Mouse (Mus musculus) heart, embryonic 10.5 days (tissue): ENCODE data around the gene Gm20388. TPM values are rescaled to one million over a fixed set of nuclear protein-coding genes. Genes with fewer than 3 reads are reported as not detected.

Experiments used
- DNase-seq: peaks from one replicate; pipeline ENCODE4 v3.0.0-alpha.2; 2017; ENCODE audit warnings: low spot score
- H3K27ac ChIP-seq: fragments of 300-500 bp; sonication (generic); 2 replicates; pipeline ENCODE4 v1.5.1; 2016; ENCODE audit warnings: mild to moderate bottlenecking
- H3K27me3 ChIP-seq: fragments of 300-500 bp; sonication (generic); 2 replicates; pipeline ENCODE4 v1.6.1; 2016; ENCODE audit warnings: mild to moderate bottlenecking; ENCODE audit not compliant: poor library complexity, insufficient read depth, severe bottlenecking
- H3K36me3 ChIP-seq: fragments of 300-500 bp; sonication (generic); 2 replicates; pipeline ENCODE4 v1.6.1; 2016; ENCODE audit warnings: mild to moderate bottlenecking, moderate library complexity
- H3K4me1 ChIP-seq: fragments of 300-500 bp; sonication (generic); 2 replicates; pipeline ENCODE4 v1.6.1; 2016; ENCODE audit warnings: mild to moderate bottlenecking
- H3K4me3 ChIP-seq: fragments of 300-500 bp; sonication (generic); 2 replicates; pipeline ENCODE4 v1.5.1; 2016; ENCODE audit warnings: mild to moderate bottlenecking, moderate library complexity
- H3K9me3 ChIP-seq: fragments of 300-500 bp; sonication (generic); 2 replicates; pipeline ENCODE4 v1.6.1; 2016; ENCODE audit warnings: mild to moderate bottlenecking, moderate library complexity
- WGBS: fragments of 180-500 bp; shearing (Covaris S2); methylation state at CpG from one replicate; pipeline ENCODE4 v1.1.7; 2016; 5-methylcytosine and 5-hydroxymethylcytosine counted together
- polyA plus RNA-seq: library from polyadenylated mRNA; unstranded; fragments of >200 nt; fragmentation: Nextera tagmentation; extraction: Ambion mirVana; gene quantifications from 2 replicates; pipeline ENCODE4 v1.2.1, GENCODE M21; 2016

Gene Gm20388
- polyA plus RNA-seq, 1 experiment from 2014 or later: 4.5 TPM

- DNase-seq: no peak
- WGBS: 67% methylated on average over 4 of the region's 4 CpGs
These were observed 70.6 kb downstream of the Gm20388 start for GRCm38 (mm10) chr8:119981253-119981652.

DNA sequence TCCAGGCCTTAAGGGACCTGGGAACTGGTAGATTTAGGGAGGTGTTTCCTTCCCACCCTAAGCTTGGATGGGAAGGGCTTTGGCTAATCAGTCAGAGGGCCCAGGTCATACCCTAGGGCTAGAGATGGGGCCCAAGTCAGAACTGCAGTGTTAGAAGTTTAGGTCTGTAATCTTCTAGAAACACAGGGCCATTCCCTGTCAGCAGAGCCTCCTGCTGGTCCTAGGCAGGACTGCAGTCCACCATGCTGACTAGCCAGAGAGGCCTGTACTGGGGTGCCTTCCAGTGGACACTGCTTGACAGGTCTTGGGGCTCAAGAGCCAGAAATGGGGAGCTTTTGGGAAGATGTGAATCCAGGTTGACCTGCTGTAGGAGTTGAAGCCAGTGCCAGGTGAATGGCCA is 73.4 kb downstream of the Gm20388 start:
- Histone ChIP-seq H3K27ac (no peak overlapping the region), H3K4me3 (no peak overlapping the region), H3K27me3 (no peaks in the 10 kb centered on the region), H3K36me3 (no peaks in the 10 kb centered on the region), H3K4me1 (peaks cover 14% of the 10 kb centered on the region), H3K9me3 (no peaks in the 10 kb centered on the region)
- no peak for DNase-seq

More at GRCm38 (mm10) chr8:119981253-119981652, 70.6 kb downstream of the Gm20388 start:
- no peaks in the 10 kb centered on the region for H3K36me3 ChIP-seq
- H3K4me1 ChIP-seq: peaks cover 6% of the 10 kb centered on the region; the same call in 1 of the 2 replicates
- H3K27ac ChIP-seq: no peak overlapping the region
- H3K9me3 ChIP-seq: no peaks in the 10 kb centered on the region
- H3K27me3 ChIP-seq: no peaks in the 10 kb centered on the region
- no peak overlapping the region for H3K4me3 ChIP-seq

GRCm38 (mm10) chr8:119986174-119986573 is 75.5 kb downstream of the Gm20388 start:
- DNase-seq: no peak
- H3K4me3 ChIP-seq: no peak overlapping the region
- no peaks in the 10 kb centered on the region for H3K36me3 ChIP-seq
- H3K27me3 ChIP-seq: peaks cover 15% of the 10 kb centered on the region
- H3K27ac ChIP-seq: no peak overlapping the region
- H3K4me1 ChIP-seq: peaks cover 12% of the 10 kb centered on the region; the same call in 1 of the 2 replicates
- no peaks in the 10 kb centered on the region for H3K9me3 ChIP-seq
- WGBS: 56% methylated on average over 5 of the region's 5 CpGs

DNA sequence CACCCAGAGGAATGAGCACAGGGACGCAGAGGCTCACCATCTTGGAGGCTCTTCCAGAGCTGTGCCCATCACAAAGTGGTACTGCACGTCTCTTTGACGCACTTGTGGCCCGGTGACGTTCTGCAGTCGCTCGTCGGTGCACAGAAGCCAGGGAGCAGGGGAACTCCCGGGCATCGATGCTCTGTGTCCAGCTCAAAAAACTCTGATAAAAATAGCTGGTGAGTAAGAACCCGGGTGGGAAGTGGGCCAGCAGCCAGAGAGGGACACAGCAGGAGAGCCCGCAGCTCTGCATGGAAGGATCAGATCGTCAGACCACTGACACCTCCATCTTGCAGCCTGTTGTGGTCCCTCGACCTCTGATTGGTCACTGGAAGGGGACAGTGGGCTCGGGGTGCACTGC is 77.4 kb downstream of the Gm20388 start:
- DNase-seq: no peak
- no peak overlapping the region for H3K27ac ChIP-seq
- WGBS: 45% methylated on average over 15 of the region's 15 CpGs

DNA sequence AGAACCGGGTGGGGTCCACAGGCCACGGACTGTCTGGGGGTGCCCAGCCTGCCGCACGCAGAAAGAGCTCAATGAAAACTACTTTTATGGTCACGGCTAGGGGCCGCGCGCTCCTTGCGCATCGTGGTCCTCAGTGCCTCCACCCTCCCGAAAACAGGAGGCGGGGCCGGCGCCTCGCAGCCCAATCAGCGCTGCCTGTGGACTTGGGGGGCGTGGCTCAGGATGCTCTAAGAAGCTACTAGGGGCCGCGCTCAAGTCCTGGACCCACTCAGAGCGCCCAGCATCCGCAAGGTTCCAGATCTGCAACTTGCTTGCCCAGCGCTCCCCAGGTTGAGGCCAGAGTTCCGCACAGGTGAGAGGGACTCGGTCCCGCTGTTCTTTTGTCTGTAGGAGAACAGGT is 81.6 kb downstream of the Gm20388 start, which contains the start of gene Crispld2:
Gene Crispld2, plus strand, starts transcription at position 190 of the 400 bp plus-strand sequence.
- under 1% methylated on average over 25 of the region's 25 CpGs for WGBS

More for the DNA sequence above, 77.4 kb downstream of the Gm20388 start:
- no peak overlapping the region for H3K4me3 ChIP-seq
- no peaks in the 10 kb centered on the region for H3K9me3 ChIP-seq
- H3K4me1 ChIP-seq: peaks cover 24% of the 10 kb centered on the region
- H3K27me3 ChIP-seq: peaks cover 34% of the 10 kb centered on the region
- H3K36me3 ChIP-seq: no peaks in the 10 kb centered on the region

DNA sequence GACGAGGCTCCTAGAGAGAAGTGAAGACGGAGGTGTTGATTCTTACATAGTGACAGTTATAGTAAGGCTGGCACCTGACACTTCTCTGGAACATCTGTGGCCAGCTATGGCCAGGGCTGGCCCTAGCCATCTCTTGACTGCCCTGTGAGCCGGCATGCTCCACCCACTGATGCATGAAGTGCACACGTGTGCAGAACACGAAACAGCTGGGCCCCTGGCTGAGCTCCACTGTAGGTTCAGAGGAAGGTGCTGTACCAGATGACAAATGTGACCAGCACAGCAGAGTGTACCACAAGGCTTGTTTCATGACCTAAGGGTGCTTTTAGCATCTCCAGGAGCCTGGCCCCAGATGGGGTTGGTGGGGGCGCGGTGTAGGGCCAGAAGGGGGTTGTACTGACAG is 83.5 kb downstream of the Gm20388 start:
- H3K27me3 ChIP-seq: peaks cover 64% of the 10 kb centered on the region
- no peak for DNase-seq
- no peaks in the 10 kb centered on the region for H3K36me3 ChIP-seq
- H3K4me3 ChIP-seq: no peak overlapping the region
- H3K4me1 ChIP-seq: peaks cover 38% of the 10 kb centered on the region
- H3K27ac ChIP-seq: 0 out of 2 replicates have a peak overlapping the region, but pooled peaks have one; percentile 23
- no peaks in the 10 kb centered on the region for H3K9me3 ChIP-seq
- 76% methylated on average over 7 of the region's 7 CpGs for WGBS

More for the DNA sequence above, 81.6 kb downstream of the Gm20388 start, which contains the start of gene Crispld2:
- Histone ChIP-seq H3K27ac (peak within 1 kb of the TSS; percentile 39; the same call in 1 of the 2 replicates), H3K9me3 (no peaks in the 10 kb centered on the region), H3K4me1 (peaks cover 42% of the 10 kb centered on the region), H3K27me3 (peaks cover 61% of the 10 kb centered on the region), H3K4me3 (peak within 1 kb of the TSS; percentile 44), H3K36me3 (no peaks in the 10 kb centered on the region)
- peak; percentile 90 for DNase-seq

GRCm38 (mm10) chr8:119994556-119994955 is 83.9 kb downstream of the Gm20388 start:
- no peak overlapping the region for H3K4me3 ChIP-seq
- H3K4me1 ChIP-seq: peaks cover 38% of the 10 kb centered on the region
- 41% methylated on average over 6 of the region's 6 CpGs for WGBS
- H3K27ac ChIP-seq: 0 out of 2 replicates have a peak overlapping the region, but pooled peaks have one; percentile 23
- no peaks in the 10 kb centered on the region for H3K9me3 ChIP-seq
- no peak for DNase-seq
- H3K27me3 ChIP-seq: peaks cover 64% of the 10 kb centered on the region
- no peaks in the 10 kb centered on the region for H3K36me3 ChIP-seq

- Histone ChIP-seq H3K4me1 (peaks cover 50% of the 10 kb centered on the region), H3K27ac (no peak overlapping the region; the same call in 1 of the 2 replicates)
- WGBS: 75% methylated on average over 4 of the region's 4 CpGs
These were observed 86.6 kb downstream of the Gm20388 start for GRCm38 (mm10) chr8:119997266-119997665.

DNA sequence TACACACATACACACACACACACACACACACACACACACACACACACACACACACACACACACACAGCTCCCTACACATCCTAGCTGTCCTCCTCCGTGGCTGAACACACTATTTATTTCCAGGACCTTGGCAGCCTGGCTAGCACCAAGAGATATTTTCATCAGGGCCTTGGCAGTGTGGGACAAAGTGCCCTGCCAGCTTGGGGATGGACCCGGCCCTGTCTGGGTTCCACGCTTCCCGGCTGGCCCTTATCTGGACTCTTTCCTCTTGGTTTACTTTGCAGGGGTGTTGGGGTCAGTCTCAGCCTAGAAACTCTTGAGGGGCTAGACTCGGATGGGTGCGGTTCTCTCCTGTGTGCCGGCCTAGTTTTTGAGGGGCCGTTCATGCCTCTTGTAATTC is 89.8 kb downstream of the Gm20388 start:
- Histone ChIP-seq H3K36me3 (no peaks in the 10 kb centered on the region), H3K9me3 (no peaks in the 10 kb centered on the region), H3K27ac (0 out of 2 replicates have a peak overlapping the region, but pooled peaks have one; percentile 47), H3K27me3 (peaks cover 8% of the 10 kb centered on the region), H3K4me1 (peaks cover 44% of the 10 kb centered on the region), H3K4me3 (no peak overlapping the region)
- WGBS: 46% methylated on average over 8 of the region's 8 CpGs
- DNase-seq: no peak

More at GRCm38 (mm10) chr8:119997266-119997665, 86.6 kb downstream of the Gm20388 start:
- Histone ChIP-seq H3K27me3 (peaks cover 38% of the 10 kb centered on the region), H3K4me3 (no peak overlapping the region), H3K36me3 (no peaks in the 10 kb centered on the region), H3K9me3 (no peaks in the 10 kb centered on the region)
- no peak for DNase-seq

- Histone ChIP-seq H3K4me3 (no peak overlapping the region), H3K36me3 (no peaks in the 10 kb centered on the region), H3K27me3 (peaks cover 13% of the 10 kb centered on the region), H3K4me1 (peaks cover 53% of the 10 kb centered on the region), H3K9me3 (no peaks in the 10 kb centered on the region), H3K27ac (peak overlapping the region; percentile 47; the same call in 1 of the 2 replicates)
- WGBS: 80% methylated on average over 7 of the region's 7 CpGs
- no peak for DNase-seq
These were observed 91.1 kb downstream of the Gm20388 start for GRCm38 (mm10) chr8:120001712-120002111.

DNA sequence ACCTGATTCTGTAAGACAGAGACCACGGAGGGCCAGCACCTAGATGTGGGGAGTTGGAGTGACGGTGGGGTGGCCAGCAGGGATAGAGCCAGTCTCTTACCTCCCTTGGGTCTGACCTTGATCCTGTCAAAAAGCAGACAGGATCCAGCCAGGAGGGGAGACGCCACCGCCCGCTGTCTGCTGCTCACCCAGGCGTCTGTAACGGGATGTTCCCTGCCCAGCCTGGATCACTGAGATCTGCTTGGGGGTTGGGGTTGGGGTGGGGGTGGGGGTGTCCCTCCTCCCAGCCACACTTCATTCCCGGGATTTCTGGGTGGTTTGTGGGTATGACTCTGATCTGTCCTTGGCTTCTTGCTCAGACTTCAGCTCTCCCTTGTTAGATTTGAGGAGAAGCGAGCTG is 91.7 kb downstream of the Gm20388 start:
- no peaks in the 10 kb centered on the region for H3K9me3 ChIP-seq
- H3K4me1 ChIP-seq: peaks cover 59% of the 10 kb centered on the region
- 51% methylated on average over 9 of the region's 9 CpGs for WGBS
- no peaks in the 10 kb centered on the region for H3K36me3 ChIP-seq
- no peak for DNase-seq
- peaks cover 12% of the 10 kb centered on the region for H3K27me3 ChIP-seq
- no peak overlapping the region for H3K4me3 ChIP-seq
- peak overlapping the region; percentile 47 for H3K27ac ChIP-seq

DNA sequence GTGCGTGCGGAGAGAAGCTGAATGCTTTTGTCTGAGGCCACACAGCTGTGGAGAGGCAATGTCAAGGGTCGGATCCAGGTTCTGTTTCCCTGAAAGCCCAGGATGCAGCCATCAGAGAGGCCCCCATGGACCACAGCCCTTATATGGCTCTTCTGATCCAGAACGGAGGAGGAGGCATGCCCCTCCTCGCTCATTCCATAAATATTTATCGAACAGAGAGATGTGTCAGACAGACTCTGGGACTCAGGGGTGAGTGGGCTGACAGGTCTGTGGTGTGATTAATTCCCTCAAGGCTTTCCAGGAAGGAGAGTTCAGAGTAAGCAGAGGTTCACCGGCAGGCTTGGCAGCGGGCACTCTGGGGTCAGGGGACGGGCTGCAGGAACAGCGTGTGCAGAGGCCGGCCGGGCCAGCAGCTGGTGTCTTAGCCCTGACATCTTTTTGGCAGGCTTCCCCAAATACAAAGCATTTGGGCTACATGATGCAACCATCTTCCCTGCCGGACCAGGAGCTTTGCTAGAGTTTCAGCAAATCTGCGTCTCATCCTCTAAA is 93.6 kb downstream of the Gm20388 start:
- Histone ChIP-seq H3K9me3 (no peaks in the 10 kb centered on the region), H3K4me1 (peaks cover 53% of the 10 kb centered on the region), H3K4me3 (no peak overlapping the region), H3K27ac (peak overlapping the region; percentile 50), H3K36me3 (no peaks in the 10 kb centered on the region), H3K27me3 (peaks cover 10% of the 10 kb centered on the region)
- peak; percentile 80 for DNase-seq
- 41% methylated on average over 14 of the region's 14 CpGs for WGBS

GRCm38 (mm10) chr8:120004705-120005381 is 94.2 kb downstream of the Gm20388 start:
- WGBS: 65% methylated on average over 2 of the region's 2 CpGs
- Histone ChIP-seq H3K36me3 (no peaks in the 10 kb centered on the region), H3K27me3 (peaks cover 15% of the 10 kb centered on the region), H3K4me3 (no peak overlapping the region), H3K9me3 (no peaks in the 10 kb centered on the region), H3K27ac (peak overlapping the region; percentile 50; the same call in 1 of the 2 replicates), H3K4me1 (peaks cover 53% of the 10 kb centered on the region)
- DNase-seq: no peak
